Mouse (Mus musculus) testis, adult 10 weeks (tissue): ENCODE data around the gene P2rx1. TPM values are rescaled to one million over a fixed set of nuclear protein-coding genes. Genes with fewer than 3 reads are reported as not detected.

Experiments
- polyA plus RNA-seq: library from polyadenylated mRNA; stranded (reverse); fragments of 350-450 nt; fragmentation: Illumina TruSeq; extraction: RNeasy Lipid Tissue Mini Kit (QIAGEN cat#74804); gene quantifications from one replicate; pipeline ENCODE4 v1.2.3, GENCODE M21; 2014; ENCODE audit warnings: low read depth, low replicate concordance

Gene P2rx1
- polyA plus RNA-seq, result not detected

DNA sequence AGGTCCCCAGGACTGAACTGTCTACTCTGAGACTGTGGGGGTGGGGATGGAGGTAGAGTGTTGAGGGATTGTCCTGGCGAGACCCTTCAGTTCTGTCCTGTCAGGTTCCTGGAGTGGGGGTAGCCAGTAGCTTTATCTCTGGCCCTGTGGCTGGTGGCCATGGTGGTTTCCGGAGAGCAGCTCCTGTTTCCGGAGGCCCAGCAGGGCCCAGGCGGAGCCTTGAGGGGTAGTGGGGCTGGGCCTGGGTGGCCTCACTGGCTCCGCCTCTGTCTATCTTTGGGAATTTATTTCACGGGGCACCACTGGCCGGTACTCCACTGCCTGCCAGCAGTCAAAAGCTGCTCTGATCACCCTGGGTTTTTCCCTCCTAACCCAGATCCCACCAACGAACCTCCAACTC, at the start of gene P2rx1:
TSS of gene P2rx1 (plus strand) at position 333 of the 400 bp plus-strand sequence.

DNA sequence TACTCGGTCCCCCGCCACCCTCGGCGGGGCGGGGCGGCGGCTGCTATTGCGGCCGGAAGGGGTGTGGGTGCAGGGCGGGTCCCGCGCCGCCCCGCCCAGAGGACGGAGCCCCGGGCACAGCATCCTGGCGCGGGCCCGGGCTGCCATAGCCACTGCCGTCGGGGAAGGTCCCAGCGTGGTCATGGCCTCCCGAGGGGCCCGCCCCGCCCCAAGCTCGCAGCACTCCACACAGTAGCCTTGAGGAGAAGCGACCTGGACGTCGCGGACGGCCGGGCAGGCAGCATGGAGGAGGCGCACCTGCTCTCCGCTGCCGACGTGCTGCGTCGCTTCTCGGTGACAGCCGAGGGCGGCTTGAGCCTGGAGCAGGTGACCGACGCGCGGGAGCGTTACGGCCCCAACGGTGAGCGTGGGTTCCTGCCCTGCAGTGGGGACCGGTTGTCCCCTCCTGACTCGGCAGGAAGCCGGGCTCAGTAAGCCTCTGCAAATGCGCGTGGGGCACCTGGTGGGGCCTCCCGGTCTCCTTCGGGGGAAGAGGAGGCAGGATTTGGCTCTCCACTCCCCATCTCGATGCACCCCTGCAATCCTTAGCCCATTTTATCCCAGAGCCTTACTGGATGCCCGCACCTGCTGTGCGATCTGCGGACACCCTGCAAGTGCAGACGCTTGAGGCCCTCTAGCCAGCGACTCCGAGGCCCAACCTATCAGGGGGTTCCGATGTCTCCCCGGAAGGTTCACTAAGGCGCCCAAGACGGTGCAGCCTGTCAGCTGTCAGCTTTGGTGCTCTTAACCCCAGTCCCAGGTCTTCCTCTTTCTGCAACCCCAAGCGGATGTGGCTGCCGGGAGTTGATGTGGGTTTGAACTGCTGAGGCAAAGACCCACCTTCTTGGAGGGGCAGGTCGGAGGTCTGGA, 37.6 kb upstream of the P2rx1 start, which contains the start of gene Atp2a3:
TSS of gene Atp2a3 (plus strand) at position 98 of the 909 bp plus-strand sequence.

DNA sequence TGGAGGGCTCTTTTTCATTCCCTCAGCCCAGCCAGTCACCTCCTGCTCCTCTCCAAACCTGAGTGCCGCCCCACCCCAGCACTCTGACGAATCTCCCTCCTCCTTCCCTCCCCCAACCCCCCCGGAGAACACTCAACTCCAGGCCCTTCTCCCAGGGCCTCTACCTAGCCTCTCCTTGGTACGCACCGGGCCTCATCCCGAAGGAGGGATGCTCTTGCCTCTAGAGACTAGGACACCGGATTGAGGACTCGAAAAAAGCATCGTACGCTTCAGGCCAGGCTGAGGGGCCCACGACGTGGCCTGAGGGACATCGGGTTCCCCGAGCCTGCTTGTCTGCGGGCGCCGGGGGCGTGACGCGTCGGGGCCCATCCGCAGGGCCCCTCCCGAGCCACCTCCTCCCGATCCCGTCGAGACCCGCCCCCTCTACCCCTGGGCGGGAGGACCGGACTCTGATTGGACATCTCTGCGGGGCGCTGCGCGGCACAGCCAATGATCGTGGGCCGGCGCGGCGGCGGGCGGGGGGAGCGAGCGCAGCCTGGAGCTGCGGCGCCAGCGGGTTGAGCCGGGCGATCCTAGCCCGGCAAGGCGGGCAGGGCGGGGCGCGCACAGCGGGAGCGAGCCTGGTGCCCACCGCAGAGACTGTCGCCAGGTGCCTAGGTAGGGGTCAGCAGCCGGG, 19.7 kb downstream of the P2rx1 start, which contains the start of gene Camkk1:
TSS of gene Camkk1 (plus strand) at position 538 of the 676 bp plus-strand sequence.

DNA sequence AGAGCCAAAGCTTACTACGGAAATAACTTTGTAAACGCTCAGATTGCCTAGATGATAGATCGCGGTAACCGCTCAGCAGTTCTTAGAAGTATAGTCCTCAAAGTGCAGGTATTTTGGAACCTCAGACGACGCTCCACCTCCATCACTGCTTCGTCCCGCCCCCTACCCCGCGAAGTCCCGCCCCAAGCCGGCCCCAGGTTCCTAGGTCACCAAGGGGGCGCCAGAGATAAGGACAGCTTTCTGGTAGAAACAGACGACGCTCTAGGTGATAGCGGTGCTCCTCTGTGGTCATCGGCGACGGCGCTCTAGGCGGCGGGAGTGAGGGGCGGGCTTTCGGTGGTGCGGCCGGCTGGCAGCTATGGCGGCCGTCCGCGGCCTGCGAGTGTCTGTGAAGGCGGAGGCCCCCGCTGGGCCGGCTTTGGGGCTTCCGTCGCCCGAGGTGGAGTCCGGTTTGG, 48.7 kb downstream of the P2rx1 start, which contains the start of gene Ncbp3:
TSS of gene Ncbp3 (plus strand) at position 242 of the 455 bp plus-strand sequence.

Other genes starting within 250 kb of the P2rx1 start
- gene Cyb5d2, start 203.0 kb upstream of the P2rx1 start, polyA plus RNA-seq, result 16.2 TPM
- gene Zzef1, start 202.9 kb upstream of the P2rx1 start, polyA plus RNA-seq, result 8.2 TPM
- 0.64 TPM for gene Atp2a3, start 37.9 kb upstream of the P2rx1 start, polyA plus RNA-seq
- 0.07 TPM for gene Camkk1, start 19.9 kb downstream of the P2rx1 start, polyA plus RNA-seq
- gene Ncbp3, start 48.7 kb downstream of the P2rx1 start, polyA plus RNA-seq, result 4.8 TPM
- 16.8 TPM for gene Itgae, start 91.5 kb downstream of the P2rx1 start, polyA plus RNA-seq
- gene Haspin, start 139.2 kb downstream of the P2rx1 start, polyA plus RNA-seq, result 592 TPM
- gene P2rx5, start 161.3 kb downstream of the P2rx1 start, polyA plus RNA-seq, result 0.14 TPM
- 20.7 TPM for gene Emc6, start 177.9 kb downstream of the P2rx1 start, polyA plus RNA-seq
- 3.7 TPM for gene Tax1bp3, start 178.0 kb downstream of the P2rx1 start, polyA plus RNA-seq
- 9.0 TPM for gene Ctns, start 199.9 kb downstream of the P2rx1 start, polyA plus RNA-seq
- 0.88 TPM for gene Shpk, start 200.4 kb downstream of the P2rx1 start, polyA plus RNA-seq
- 1.5 TPM for gene Trpv1, start 235.2 kb downstream of the P2rx1 start, polyA plus RNA-seq